Mouse (Mus musculus) neural tube, embryonic 11.5 days (tissue): Measurements from ENCODE around the gene Irx1. TPM values are rescaled to one million over a fixed set of nuclear protein-coding genes. Genes with fewer than 3 reads are reported as not detected.
A peak's percentile ranks its signal among the peaks of the same experiment; 100 is the strongest.

Source experiments
- ATAC-seq: fragments of 200-750 bp; cut with Nextera tagmentation; 2 replicates; pipeline ENCODE4 v1.8.0; 2017; ENCODE audit warnings: moderate number of reproducible peaks, mild to moderate bottlenecking, moderate TSS enrichment, moderate library complexity; ENCODE audit not compliant: insufficient read depth, low FRiP score, low TSS enrichment
- DNase-seq: peaks from one replicate; pipeline ENCODE4 v3.0.0-alpha.2; 2015; ENCODE audit warnings: low spot score
- H3K27ac ChIP-seq: fragments of 300-500 bp; sonication (generic); 2 replicates; pipeline ENCODE4 v1.5.1; 2014; ENCODE audit warnings: low read depth, mild to moderate bottlenecking, low read length
- H3K27me3 ChIP-seq: fragments of 300-500 bp; sonication (generic); 2 replicates; pipeline ENCODE4 v1.6.1; 2014; ENCODE audit warnings: mild to moderate bottlenecking, low read length, mixed read lengths; ENCODE audit not compliant: control insufficient read depth, insufficient read depth
- H3K36me3 ChIP-seq: fragments of 300-500 bp; sonication (generic); 2 replicates; pipeline ENCODE4 v1.6.1; 2014; ENCODE audit warnings: mild to moderate bottlenecking, low read length, moderate library complexity, mixed read lengths; ENCODE audit not compliant: control insufficient read depth, insufficient read depth
- H3K4me1 ChIP-seq: fragments of 300-500 bp; sonication (generic); 2 replicates; pipeline ENCODE4 v1.6.1; 2014; ENCODE audit warnings: low read length, mixed read lengths; ENCODE audit not compliant: control insufficient read depth, insufficient read depth
- H3K4me2 ChIP-seq: fragments of 300-500 bp; sonication (generic); 2 replicates; pipeline ENCODE4 v1.6.1; 2014; ENCODE audit warnings: low read depth, mild to moderate bottlenecking, moderate library complexity
- H3K4me3 ChIP-seq: fragments of 300-500 bp; sonication (generic); 2 replicates; pipeline ENCODE4 v1.5.1; 2014; ENCODE audit warnings: low read depth, low read length
- H3K9ac ChIP-seq: fragments of 300-500 bp; sonication (generic); 2 replicates; pipeline ENCODE4 v1.6.1; 2014; ENCODE audit warnings: mild to moderate bottlenecking, low read length
- H3K9me3 ChIP-seq: fragments of 300-500 bp; sonication (generic); 2 replicates; pipeline ENCODE4 v1.6.1; 2016; ENCODE audit warnings: low read length; ENCODE audit not compliant: control insufficient read depth
- WGBS: fragments of 180-500 bp; shearing (Covaris S2); extraction: QIAGEN DNeasy Blood & Tissue Kit; methylation state at CpG from one replicate; pipeline ENCODE4 v1.1.7; 2014; 5-methylcytosine and 5-hydroxymethylcytosine counted together
- polyA plus RNA-seq: library from polyadenylated mRNA; unstranded; fragments of >200 nt; fragmentation: Nextera tagmentation; extraction: Ambion mirVana; gene quantifications from 2 replicates; pipeline ENCODE4 v1.2.1, GENCODE M21; 2014

The Irx1 gene
- polyA plus RNA-seq, 1 experiment from 2014 or later = 1.9 TPM

DNA sequence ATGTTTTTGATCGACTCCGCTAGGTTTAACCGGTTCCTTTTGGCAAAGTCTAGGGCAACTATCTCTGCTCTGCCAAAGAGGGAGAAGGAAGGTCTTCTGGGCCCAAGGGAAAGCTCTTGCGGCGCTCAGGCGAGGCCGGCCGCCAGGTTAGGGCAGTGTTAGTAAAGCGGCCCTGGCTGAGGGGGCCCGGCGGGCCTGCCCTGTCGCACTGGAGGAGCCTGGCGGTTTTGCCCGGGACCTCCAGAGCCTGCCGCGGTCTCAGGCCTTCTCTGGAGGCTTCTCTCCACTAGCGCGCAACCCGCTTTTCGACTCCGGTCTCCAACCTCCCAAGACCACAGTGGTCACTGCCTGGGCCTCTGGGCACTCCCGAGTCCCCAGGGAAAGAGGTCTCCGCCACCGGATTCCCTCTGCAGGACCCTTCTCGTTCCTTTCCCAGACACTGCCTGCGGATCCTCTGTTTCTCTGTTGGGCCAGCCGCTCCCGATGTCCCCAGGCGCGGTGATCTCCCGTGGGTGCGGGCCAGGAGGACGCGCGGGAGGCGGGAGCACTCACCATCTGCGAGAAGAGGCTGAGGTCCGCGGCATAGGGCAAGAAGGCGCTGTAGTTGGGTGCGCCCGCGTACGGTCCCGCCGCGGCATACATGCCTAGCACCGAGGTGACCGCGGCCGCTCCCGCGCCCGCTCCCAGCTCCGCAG lies 715 bp downstream of the Irx1 start:
- peak; percentile 65 for DNase-seq
- Histone ChIP-seq H3K4me1 (peaks cover 19% of the 10 kb centered on the region), H3K36me3 (no peaks in the 10 kb centered on the region)

DNA sequence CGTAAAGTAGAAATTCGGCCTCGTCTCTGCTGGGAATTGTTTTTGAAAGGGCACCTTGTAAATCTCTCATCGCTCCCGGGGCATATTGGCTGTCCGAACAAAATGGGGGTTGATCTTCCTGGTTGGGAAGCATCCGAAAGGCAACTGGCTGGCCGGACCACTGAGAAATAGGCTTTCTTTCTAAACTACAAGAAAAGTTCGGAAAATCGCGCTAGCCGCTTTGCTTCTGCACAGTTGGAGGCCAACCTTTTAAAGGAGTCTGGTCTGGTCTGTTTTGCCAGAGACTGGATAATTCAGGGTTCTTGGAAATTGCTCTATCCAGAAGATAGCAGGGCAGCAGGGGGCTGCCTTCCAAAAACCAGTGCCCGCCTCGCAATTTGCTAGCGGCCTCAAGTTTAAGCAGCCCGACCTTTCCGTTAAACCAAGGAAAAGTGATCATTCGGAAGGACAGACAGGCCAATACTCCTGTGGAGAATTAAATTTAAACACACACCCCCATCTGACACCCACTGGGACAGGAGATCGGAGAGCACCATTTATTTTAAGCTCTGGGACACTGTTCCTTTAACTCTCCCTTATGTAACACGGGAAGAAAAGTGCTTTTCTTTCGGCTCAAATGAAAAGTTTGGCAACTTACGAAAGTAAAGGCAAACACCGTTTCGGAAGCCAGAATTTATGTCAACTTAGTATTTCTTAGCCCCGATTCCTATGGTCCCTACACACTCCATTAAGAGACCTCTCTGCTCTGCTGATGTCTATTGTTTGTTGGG lies 1.4 kb downstream of the Irx1 start:
- Histone ChIP-seq H3K36me3 (no peaks in the 10 kb centered on the region), H3K27ac (no peak overlapping the region), H3K4me1 (peaks cover 21% of the 10 kb centered on the region), H3K9ac (peak overlapping the region; percentile 81), H3K27me3 (peaks cover 81% of the 10 kb centered on the region), H3K9me3 (no peaks in the 10 kb centered on the region), H3K4me2 (peak overlapping the region; percentile 79), H3K4me3 (peak overlapping the region; percentile 77)
- DNase-seq (peak; percentile 48), ATAC-seq (no peak)
- WGBS = under 1% methylated on average over 25 of the region's 25 CpGs

More for the DNA sequence above, 715 bp downstream of the Irx1 start:
- H3K9me3 ChIP-seq = no peaks in the 10 kb centered on the region
- H3K27ac ChIP-seq = peak overlapping the region; percentile 60
- WGBS = under 1% methylated on average over 55 of the region's 55 CpGs
- H3K4me2 ChIP-seq = peak overlapping the region; percentile 79
- peaks cover 81% of the 10 kb centered on the region for H3K27me3 ChIP-seq
- ATAC-seq = peak; percentile 28
- H3K9ac ChIP-seq = peak overlapping the region; percentile 81
- H3K4me3 ChIP-seq = peak overlapping the region; percentile 77

DNA sequence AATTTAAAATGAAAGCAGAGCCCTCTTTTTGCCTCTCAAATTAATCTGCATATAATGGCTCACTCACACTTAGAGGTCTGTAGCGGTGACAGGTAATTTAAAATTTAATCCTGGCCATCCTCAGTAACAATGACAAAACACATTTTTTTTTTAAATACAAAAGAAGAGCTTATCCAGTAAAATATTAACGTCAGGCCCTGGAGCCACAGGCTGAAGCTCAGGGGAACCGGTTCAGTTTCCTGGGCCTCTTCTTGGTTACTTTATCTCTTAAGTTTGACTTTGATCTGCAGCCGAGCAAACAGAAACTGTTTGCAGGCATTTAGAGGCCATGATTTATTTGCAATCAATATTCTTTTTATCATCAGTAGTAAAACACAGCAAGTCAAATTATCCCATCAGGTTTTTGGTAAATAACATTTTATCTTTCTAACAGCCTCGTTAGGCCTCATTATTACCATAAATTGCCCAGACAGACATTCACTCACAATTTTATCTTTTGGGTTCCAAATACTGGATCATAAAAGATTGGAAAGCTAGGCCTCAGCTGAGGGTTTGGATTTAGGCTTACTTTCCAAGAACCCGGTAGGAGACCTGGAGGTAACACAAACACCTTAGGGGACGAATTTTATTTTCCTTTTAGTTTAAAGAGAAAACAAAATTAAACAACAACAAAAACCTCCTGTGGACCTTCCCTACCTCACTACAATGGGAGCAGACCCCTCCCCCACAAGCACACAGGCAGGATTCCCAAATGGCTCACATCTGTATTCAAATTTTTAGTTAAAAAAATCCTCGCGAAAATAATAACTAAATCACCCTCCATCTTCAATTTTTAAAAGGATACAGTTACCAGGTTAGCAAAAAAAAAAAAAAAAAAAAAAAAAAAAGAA lies 2.4 kb downstream of the Irx1 start:
- Histone ChIP-seq H3K36me3 (no peaks in the 10 kb centered on the region), H3K4me2 (peak overlapping the region; percentile 79), H3K27ac (no peak overlapping the region), H3K4me1 (peaks cover 25% of the 10 kb centered on the region), H3K4me3 (peak overlapping the region; percentile 77), H3K27me3 (peaks cover 81% of the 10 kb centered on the region), H3K9ac (no peak overlapping the region; the same call in 1 of the 2 replicates), H3K9me3 (no peaks in the 10 kb centered on the region)
- ATAC-seq = no peak
- DNase-seq = no peak
- WGBS = 4% methylated on average over 9 of the region's 9 CpGs

DNA sequence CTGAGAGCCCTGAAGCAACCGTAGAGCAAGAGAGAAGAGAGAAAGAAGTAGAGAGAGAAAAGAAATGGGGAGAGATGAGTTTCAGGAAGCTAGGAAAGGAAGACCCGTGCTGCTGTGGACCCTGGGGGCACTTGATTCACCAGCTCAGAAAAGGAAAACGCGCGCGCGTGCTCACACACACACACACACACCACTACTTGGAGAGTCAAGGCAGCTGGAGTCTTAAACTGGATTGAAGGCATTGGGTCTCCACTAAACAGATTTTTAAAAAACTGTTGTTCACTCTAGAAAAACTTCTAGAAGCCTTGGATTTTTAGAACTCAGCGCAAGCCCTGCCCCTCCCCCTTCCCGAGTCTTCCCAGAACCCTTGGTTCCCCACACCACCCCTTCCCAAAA lies 3.2 kb downstream of the Irx1 start:
- H3K27ac ChIP-seq = no peak overlapping the region
- peaks cover 25% of the 10 kb centered on the region for H3K4me1 ChIP-seq
- H3K4me2 ChIP-seq = peak overlapping the region; percentile 79

DNA sequence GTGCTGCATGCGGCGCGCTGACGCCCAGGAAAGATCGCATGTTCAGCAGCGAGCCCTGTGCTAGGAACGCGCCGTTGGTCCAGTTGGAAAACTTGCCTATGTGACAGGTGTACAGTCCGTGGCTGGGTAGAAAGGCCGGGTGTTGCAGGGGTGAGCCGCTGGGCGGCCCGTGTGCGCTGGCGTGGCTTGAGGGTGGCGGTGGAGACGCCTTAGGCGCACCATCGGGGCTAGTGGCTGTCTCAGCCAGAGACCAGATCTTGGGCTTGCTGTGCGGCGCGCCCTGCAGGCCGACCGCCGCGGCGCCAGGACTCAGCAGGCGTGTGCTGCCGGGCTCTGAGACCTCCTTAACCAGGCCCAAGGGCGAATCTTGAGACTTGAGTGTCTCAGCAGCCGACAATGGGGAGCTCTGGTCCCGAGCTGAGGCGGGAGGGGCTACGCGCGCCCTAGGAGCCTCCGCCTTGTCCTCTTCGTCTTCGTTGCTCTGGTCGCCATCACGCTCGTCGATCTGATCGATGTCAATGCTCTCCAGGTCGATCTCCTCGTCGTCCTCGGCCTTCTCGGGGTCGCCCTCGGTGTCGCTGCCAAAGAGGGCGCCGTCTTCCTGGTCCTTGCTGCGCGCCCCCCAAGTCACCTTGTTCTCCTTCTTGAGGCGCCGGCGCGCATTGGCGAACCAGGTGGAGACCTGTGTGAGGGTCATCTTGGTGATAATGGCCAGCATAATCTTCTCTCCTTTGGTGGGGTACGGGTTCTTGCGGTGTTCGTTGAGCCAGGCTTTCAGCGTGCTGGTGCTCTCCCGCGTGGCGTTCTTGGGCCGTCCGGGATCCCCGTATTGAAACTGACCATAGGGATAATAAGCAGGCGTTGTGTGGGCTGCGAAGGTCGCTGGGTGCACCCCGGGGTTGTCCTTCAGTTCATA lies 3.9 kb downstream of the Irx1 start:
- Histone ChIP-seq H3K9me3 (no peaks in the 10 kb centered on the region), H3K4me2 (peak overlapping the region; percentile 79), H3K36me3 (no peaks in the 10 kb centered on the region), H3K4me1 (peaks cover 25% of the 10 kb centered on the region), H3K27ac (no peak overlapping the region), H3K9ac (peak overlapping the region; percentile 37), H3K27me3 (peaks cover 70% of the 10 kb centered on the region), H3K4me3 (peak overlapping the region; percentile 77)
- WGBS = 1% methylated on average over 76 of the region's 76 CpGs
- peak; percentile 81 for DNase-seq
- ATAC-seq = peak; percentile 29

More for the DNA sequence above, 3.2 kb downstream of the Irx1 start:
- H3K9ac ChIP-seq = no peak overlapping the region
- H3K27me3 ChIP-seq = peaks cover 76% of the 10 kb centered on the region
- WGBS = 3% methylated on average over 9 of the region's 9 CpGs
- no peaks in the 10 kb centered on the region for H3K9me3 ChIP-seq
- no peak for DNase-seq
- H3K4me3 ChIP-seq = peak overlapping the region; percentile 77
- ATAC-seq = no peak
- no peaks in the 10 kb centered on the region for H3K36me3 ChIP-seq

DNA sequence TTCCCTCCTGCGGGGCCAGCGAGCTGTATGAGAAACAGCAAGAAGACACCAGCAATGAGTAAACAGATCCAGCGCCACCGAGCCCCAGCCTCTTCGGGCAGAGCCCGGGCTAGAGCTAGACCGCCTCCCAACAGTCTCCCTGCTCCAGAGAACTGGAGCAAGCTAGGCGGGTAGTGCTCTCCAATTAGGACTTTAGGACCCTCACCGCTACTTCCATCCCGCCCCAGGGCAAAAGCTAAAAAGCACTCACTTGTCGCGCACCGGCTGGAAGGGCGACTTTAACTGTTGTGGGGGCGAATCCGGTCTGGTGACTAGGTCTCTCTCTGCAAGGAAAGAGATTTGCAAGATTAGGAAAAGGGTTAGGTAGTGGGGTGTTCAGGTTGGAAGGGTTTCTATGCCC lies 4.9 kb downstream of the Irx1 start:
- H3K27me3 ChIP-seq = peaks cover 65% of the 10 kb centered on the region
- WGBS = 3% methylated on average over 16 of the region's 16 CpGs
- peaks cover 23% of the 10 kb centered on the region for H3K4me1 ChIP-seq
- ATAC-seq (no peak), DNase-seq (peak; percentile 44)
- H3K9me3 ChIP-seq = no peaks in the 10 kb centered on the region
- no peak overlapping the region for H3K9ac ChIP-seq
- 0 out of 2 replicates have a peak overlapping the region, but pooled peaks have one; percentile 0 for H3K4me3 ChIP-seq
- no peak overlapping the region for H3K27ac ChIP-seq
- no peaks in the 10 kb centered on the region for H3K36me3 ChIP-seq
- peak overlapping the region; percentile 15; the same call in 1 of the 2 replicates for H3K4me2 ChIP-seq

DNA sequence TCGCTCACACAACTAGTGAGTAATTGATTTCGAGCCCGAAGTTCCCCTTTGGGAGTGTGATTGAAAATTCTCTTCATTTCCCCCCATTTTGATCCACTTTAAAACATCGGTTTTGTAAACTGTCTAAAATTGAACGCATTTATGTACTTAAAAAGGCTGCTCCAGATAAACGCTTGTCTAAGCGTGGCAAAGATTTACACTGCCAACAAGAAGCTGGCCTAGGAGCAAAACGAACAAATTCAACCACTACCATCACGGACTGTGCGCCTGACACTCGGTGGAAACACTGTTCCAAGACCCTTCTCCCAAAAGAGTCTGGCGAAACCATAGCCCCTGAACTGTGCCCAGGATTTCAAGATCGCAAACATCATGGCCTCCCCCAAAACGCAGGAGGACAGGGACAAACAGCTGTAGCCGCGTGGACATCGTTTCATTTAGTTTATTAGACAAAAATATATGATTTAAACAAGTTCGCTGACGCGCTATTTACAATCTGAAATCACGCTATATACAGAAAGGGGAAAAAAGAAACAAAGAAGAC lies 5.6 kb downstream of the Irx1 start:
- peak overlapping the region; percentile 15; the same call in 1 of the 2 replicates for H3K4me2 ChIP-seq
- H3K4me3 ChIP-seq = 0 out of 2 replicates have a peak overlapping the region, but pooled peaks have one; percentile 0
- no peak overlapping the region for H3K27ac ChIP-seq
- H3K27me3 ChIP-seq = peaks cover 59% of the 10 kb centered on the region
- H3K9me3 ChIP-seq = no peaks in the 10 kb centered on the region
- H3K36me3 ChIP-seq = no peaks in the 10 kb centered on the region
- H3K9ac ChIP-seq = no peak overlapping the region
- peaks cover 23% of the 10 kb centered on the region for H3K4me1 ChIP-seq
- no peak for ATAC-seq
- WGBS = 3% methylated on average over 21 of the region's 21 CpGs
- peak; percentile 35 for DNase-seq
